Mouse (Mus musculus): ENCODE measurements around the gene Asb6. TPM values are rescaled to one million over a fixed set of nuclear protein-coding genes. Genes with fewer than 3 reads are reported as not detected.

The Asb6 gene
- 39.8 and 43.6 TPM in 2 replicates for total RNA-seq (2015; ENCODE audit: low replicate concordance)
- total RNA-seq (2017; ENCODE audit: low replicate concordance) = 61.4 and 62.3 TPM in 2 replicates

GRCm38 (mm10) chr2:30830283-30830795 is at the start of gene Asb6:
TSS of gene Asb6 (minus strand) at chr2:30830333.
- no peak for ATAC-seq (replicated peaks; ENCODE audit: low FRiP score, poor library complexity, severe bottlenecking)

- no peak for ATAC-seq (replicated peaks; ENCODE audit: low FRiP score, poor library complexity, severe bottlenecking)
Measured at GRCm38 (mm10) chr2:30879481-30879880, 49.3 kb upstream of the Asb6 start.

DNA sequence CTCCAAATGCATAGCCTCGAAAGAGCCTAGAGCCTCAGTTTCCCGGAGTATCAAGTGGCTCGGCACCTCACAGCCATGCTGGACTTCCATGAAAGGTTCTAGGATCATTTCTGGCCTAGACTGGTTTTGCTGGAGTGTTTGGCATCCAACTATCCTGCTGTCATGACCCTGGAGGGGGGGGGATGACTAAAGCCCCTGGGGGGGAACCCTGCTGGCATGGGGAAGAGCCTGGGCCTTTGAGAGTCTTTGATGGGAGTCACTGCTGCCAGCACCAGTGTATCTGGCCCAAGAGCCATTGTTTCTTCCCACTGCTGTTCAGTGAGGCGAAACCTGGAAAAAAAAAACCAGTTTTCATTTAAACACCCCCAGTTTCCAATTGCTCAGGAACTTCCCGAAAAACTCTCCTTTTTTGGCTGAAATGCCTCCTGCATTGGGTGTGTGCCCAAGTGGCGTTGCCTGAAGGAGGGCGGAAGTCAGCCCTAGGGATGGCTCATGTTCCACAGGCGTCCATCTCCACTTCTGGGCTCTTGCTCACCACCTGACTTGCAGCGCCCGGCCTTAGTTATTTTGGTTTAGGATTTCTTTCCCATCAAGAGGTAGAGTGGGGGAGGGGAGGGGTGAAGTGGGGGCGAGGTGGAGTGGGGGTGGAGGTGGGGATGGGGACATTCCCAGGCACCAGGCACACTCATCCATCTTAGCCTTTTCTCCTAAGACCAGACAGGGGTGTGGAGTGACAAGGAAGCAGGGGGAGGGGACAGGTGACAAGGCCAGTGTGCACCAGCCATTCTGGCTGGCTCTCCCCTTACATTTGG is 45.7 kb upstream of the Asb6 start:
- ATAC-seq (replicated peaks; ENCODE audit: low FRiP score, poor library complexity, severe bottlenecking) = no peak

DNA sequence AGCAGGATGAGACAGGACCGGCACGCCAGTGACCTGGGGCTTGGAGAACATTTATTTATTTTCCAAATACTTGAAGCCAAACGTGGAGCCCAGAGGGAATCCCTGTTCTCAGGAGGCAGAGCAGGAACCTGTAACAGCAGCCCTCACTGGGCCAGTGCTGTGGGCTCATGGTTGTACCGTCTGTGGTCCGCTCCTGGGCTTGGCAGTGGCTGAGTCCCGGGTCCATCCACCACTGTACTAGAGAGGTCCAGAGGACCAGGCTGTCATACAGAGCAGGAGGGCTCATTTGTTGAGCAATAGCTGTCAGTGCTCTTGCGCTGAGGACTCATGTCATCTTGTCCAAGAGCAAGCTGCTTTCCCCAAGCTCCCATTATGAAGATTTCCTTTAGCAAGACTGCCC is 45.0 kb upstream of the Asb6 start:
- no peak for ATAC-seq (replicated peaks; ENCODE audit: low FRiP score, poor library complexity, severe bottlenecking)

- no peak for ATAC-seq (replicated peaks; ENCODE audit: low FRiP score, poor library complexity, severe bottlenecking)
Measured at GRCm38 (mm10) chr2:30874445-30874844, 44.3 kb upstream of the Asb6 start.

GRCm38 (mm10) chr2:30872669-30873068 is 42.5 kb upstream of the Asb6 start:
- ATAC-seq (replicated peaks; ENCODE audit: low FRiP score, poor library complexity, severe bottlenecking) = no peak

DNA sequence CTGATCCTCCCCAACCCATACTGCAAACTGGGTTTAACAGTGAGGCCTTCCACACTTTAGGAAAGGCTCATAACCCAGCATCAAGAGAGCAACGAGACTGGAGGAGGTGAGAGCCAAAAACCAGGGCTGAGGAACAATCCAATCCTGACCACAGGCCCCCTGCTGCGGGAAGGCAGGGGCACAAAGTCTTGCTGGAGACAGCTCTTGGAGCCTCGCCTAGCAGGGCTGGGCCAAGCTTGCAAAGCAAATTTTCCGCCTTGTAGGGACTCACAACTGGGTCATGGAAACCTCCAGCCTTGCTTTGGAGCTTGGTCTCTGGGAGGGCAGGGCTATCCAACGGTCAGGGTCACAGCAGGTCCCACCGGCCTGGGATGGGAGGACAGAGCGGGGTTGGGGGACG is 40.7 kb upstream of the Asb6 start:
- ATAC-seq (replicated peaks; ENCODE audit: low FRiP score, poor library complexity, severe bottlenecking) = no peak

- no peak for ATAC-seq (replicated peaks; ENCODE audit: low FRiP score, poor library complexity, severe bottlenecking)
Measured at GRCm38 (mm10) chr2:30865426-30865825, 35.3 kb upstream of the Asb6 start.

GRCm38 (mm10) chr2:30864968-30865381 is 34.8 kb upstream of the Asb6 start:
- no peak for ATAC-seq (replicated peaks; ENCODE audit: low FRiP score, poor library complexity, severe bottlenecking)

- no peak for ATAC-seq (replicated peaks; ENCODE audit: low FRiP score, poor library complexity, severe bottlenecking)
Measured at GRCm38 (mm10) chr2:30863574-30863973, 33.4 kb upstream of the Asb6 start.

GRCm38 (mm10) chr2:30862081-30862480 is 31.9 kb upstream of the Asb6 start:
- ATAC-seq (replicated peaks; ENCODE audit: low FRiP score, poor library complexity, severe bottlenecking) = no peak

GRCm38 (mm10) chr2:30859782-30860181 is 29.6 kb upstream of the Asb6 start:
- no peak for ATAC-seq (replicated peaks; ENCODE audit: low FRiP score, poor library complexity, severe bottlenecking)

- ATAC-seq (replicated peaks; ENCODE audit: low FRiP score, poor library complexity, severe bottlenecking) = no peak
Measured at GRCm38 (mm10) chr2:30857076-30857475, 26.9 kb upstream of the Asb6 start.

GRCm38 (mm10) chr2:30852771-30853313 is 22.7 kb upstream of the Asb6 start:
- no peak for ATAC-seq (replicated peaks; ENCODE audit: low FRiP score, poor library complexity, severe bottlenecking)

GRCm38 (mm10) chr2:30850581-30850980 is 20.4 kb upstream of the Asb6 start:
- no peak for ATAC-seq (replicated peaks; ENCODE audit: low FRiP score, poor library complexity, severe bottlenecking)

DNA sequence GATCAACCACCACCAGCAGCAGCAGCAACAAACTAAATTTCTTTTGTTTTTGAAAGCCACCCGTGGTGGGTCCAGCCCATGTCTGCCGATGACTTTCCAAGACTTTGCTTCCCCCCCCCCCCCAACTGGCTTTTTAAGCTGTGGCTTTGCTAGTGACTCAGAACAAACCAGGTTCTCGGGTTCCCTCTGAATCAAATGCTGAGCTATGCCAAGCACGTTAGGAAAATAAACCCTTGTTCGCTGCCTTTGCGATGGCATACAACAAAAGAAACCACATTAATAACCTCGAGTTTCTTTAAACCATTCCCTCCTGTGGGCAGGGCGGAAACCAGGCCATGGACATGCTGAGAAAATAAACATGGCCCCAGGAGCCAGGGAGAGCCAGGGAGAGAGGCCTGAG is 18.1 kb upstream of the Asb6 start:
- ATAC-seq (replicated peaks; ENCODE audit: low FRiP score, poor library complexity, severe bottlenecking) = no peak

DNA sequence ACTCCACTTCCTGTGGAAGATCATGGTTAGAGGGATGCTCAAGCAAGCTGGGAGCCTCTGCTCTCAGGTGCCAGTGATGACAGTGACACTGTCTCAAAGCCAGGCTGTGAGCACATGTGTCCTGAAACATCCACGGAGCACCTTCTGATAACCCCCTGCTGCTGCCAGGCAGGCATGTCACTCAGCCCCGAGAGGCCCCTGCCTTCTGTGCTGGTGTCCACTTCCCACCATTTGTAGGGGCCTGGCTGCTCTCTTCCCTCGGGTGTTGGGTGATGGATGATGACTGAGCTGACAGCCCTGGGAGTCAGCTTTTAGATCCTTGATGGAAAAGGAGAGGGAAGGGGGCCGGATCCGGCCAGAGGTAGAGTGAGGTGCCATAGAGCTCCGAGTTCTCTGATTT is 16.6 kb upstream of the Asb6 start:
- no peak for ATAC-seq (replicated peaks; ENCODE audit: low FRiP score, poor library complexity, severe bottlenecking)

DNA sequence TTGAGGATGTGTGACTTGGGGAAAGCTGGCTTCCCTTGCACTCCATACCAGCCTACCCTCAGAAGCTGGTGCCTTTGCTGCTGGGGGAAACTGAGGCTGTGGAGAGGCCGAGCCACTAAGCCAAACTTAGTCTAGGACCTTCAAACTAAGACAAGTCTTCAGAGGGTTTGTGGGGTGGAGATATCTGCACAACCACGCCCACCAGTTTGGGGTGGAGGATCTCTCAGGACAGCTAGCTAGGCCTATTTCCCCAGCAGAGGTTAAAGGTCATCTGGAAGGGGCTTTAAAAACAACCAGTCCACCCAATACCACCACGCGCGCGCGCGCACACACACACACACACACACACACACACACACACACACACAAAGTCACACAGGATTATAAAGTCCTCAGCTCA is 16.1 kb upstream of the Asb6 start:
- no peak for ATAC-seq (replicated peaks; ENCODE audit: low FRiP score, poor library complexity, severe bottlenecking)

- no peak for ATAC-seq (replicated peaks; ENCODE audit: low FRiP score, poor library complexity, severe bottlenecking)
Measured at GRCm38 (mm10) chr2:30845152-30846070, 15.3 kb upstream of the Asb6 start.

GRCm38 (mm10) chr2:30842615-30843014 is 12.5 kb upstream of the Asb6 start:
- ATAC-seq (replicated peaks; ENCODE audit: low FRiP score, poor library complexity, severe bottlenecking) = no peak
